Mouse (Mus musculus) neural tube, embryonic 12.5 days (tissue): ENCODE data around the gene Cdh22. TPM values are rescaled to one million over a fixed set of nuclear protein-coding genes. Genes with fewer than 3 reads are reported as not detected.
A peak's percentile ranks its signal among the peaks of the same experiment; 100 is the strongest.

Experiments used
- ATAC-seq: fragments of 200-750 bp; cut with Nextera tagmentation; 2 replicates; pipeline ENCODE4 v1.8.0; 2017; ENCODE audit warnings: low read depth, mild to moderate bottlenecking, moderate TSS enrichment, moderate library complexity; ENCODE audit not compliant: low FRiP score
- H3K27ac ChIP-seq: fragments of 300-500 bp; sonication (generic); 2 replicates; pipeline ENCODE4 v1.5.1; 2016
- H3K27me3 ChIP-seq: fragments of 300-500 bp; sonication (generic); replicated peaks from 2 replicates; pipeline ENCODE4 v1.6.1; 2016; ENCODE audit warnings: mild to moderate bottlenecking
- H3K36me3 ChIP-seq: fragments of 300-500 bp; sonication (generic); 2 replicates; pipeline ENCODE4 v1.6.1; 2016; ENCODE audit warnings: mild to moderate bottlenecking
- H3K4me1 ChIP-seq: fragments of 300-500 bp; sonication (generic); 2 replicates; pipeline ENCODE4 v1.6.1; 2016
- H3K4me2 ChIP-seq: fragments of 300-500 bp; sonication (generic); replicated peaks from 2 replicates; pipeline ENCODE4 v1.6.1; 2016; ENCODE audit warnings: mild to moderate bottlenecking
- H3K4me3 ChIP-seq: fragments of 300-500 bp; sonication (generic); 2 replicates; pipeline ENCODE4 v1.5.1; 2016
- H3K9ac ChIP-seq: fragments of 300-500 bp; sonication (generic); 2 replicates; pipeline ENCODE4 v1.6.1; 2016; ENCODE audit warnings: mild to moderate bottlenecking
- H3K9me3 ChIP-seq: fragments of 300-500 bp; sonication (generic); 2 replicates; pipeline ENCODE4 v1.6.1; 2016; ENCODE audit warnings: mild to moderate bottlenecking
- WGBS: fragments of 180-500 bp; shearing (Covaris S2); methylation state at CpG from one replicate; pipeline ENCODE4 v1.1.7; 2016; 5-methylcytosine and 5-hydroxymethylcytosine counted together
- polyA plus RNA-seq: library from polyadenylated mRNA; unstranded; fragments of >200 nt; fragmentation: Nextera tagmentation; extraction: Ambion mirVana; gene quantifications from 2 replicates; pipeline ENCODE4 v1.2.1, GENCODE M21; 2016

The Cdh22 gene
- polyA plus RNA-seq, 1 experiment from 2014 or later, result 10.4 TPM

GRCm38 (mm10) chr2:165160466-165160865 is 74.2 kb downstream of the Cdh22 start:
- no peak overlapping the region for H3K27ac ChIP-seq
- 22% methylated on average over 5 of the region's 5 CpGs for WGBS
- H3K4me1 ChIP-seq, result peaks cover 36% of the 10 kb centered on the region
- no peak overlapping the region for H3K4me3 ChIP-seq
- H3K4me2 ChIP-seq, result no peak overlapping the region
- H3K9me3 ChIP-seq, result no peaks in the 10 kb centered on the region
- peaks cover 18% of the 10 kb centered on the region for H3K27me3 ChIP-seq
- H3K36me3 ChIP-seq, result no peaks in the 10 kb centered on the region
- ATAC-seq, result no peak
- H3K9ac ChIP-seq, result no peak overlapping the region

DNA sequence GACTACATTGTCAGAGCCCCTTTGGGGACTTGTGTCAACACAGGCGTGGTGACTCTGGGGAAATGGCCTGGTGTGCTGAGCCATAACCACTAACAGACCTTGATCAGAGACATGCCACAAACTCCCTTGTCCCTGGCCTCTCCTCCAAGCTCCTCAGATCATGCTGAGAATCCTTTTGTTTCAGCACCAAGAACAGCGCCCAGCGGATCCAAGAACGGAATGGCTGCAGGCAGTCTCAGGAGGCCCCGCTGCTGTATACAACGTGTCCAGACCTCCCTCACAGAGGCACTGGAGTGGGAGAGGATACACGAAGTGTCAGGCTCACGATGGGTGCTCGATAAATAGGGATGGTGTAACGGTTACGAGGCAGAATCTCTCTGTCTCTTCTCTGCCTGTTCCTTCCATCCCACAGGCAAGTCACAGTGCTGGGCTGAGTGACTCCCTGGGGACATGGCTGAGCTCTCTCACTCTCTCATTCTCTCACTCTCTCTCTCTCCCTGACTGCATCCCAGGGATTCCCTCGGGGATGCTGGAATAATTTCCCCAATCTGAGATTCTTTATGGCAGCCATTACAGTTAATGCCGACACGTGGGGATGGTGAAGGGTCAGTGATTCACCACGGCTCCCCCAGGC is 75.5 kb downstream of the Cdh22 start:
- Histone ChIP-seq H3K36me3 (no peaks in the 10 kb centered on the region), H3K9ac (no peak overlapping the region), H3K9me3 (no peaks in the 10 kb centered on the region), H3K4me2 (no peak overlapping the region), H3K27ac (no peak overlapping the region; the same call in 1 of the 2 replicates), H3K4me3 (no peak overlapping the region), H3K27me3 (peaks cover 13% of the 10 kb centered on the region), H3K4me1 (peaks cover 32% of the 10 kb centered on the region)
- 0 out of 2 replicates have a peak, but pooled peaks have one; percentile 38 for ATAC-seq
- 12% methylated on average over 15 of the region's 15 CpGs for WGBS

DNA sequence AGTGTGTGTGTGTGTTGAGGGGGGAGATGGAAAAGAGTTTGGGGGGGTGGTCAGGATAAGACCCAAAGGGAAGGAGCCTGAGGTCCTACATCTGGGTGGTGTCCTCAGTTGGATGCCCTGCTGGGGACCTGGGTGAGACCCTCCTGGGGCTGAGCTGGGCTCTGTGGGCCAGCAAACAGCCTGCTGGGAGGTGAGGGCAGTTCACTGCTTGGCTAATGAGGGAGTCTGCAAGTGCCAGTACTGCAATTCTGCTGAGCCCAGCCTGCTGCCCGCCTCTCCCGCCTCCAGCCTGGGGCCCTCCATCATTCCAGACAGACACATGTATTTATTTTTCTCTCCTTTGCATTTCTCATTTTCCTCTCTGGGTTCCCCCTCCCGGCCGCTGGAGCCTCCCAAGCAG is 76.3 kb downstream of the Cdh22 start:
- H3K36me3 ChIP-seq, result no peaks in the 10 kb centered on the region
- H3K4me1 ChIP-seq, result peaks cover 25% of the 10 kb centered on the region
- H3K9ac ChIP-seq, result no peak overlapping the region
- H3K27ac ChIP-seq, result no peak overlapping the region
- WGBS, result 62% methylated on average over 4 of the region's 4 CpGs
- H3K9me3 ChIP-seq, result no peaks in the 10 kb centered on the region
- H3K4me3 ChIP-seq, result no peak overlapping the region
- H3K4me2 ChIP-seq, result no peak overlapping the region; the same call in 1 of the 2 replicates
- no peak for ATAC-seq
- peaks cover 15% of the 10 kb centered on the region for H3K27me3 ChIP-seq

- Histone ChIP-seq H3K9ac (no peak overlapping the region), H3K4me1 (peaks cover 25% of the 10 kb centered on the region), H3K27me3 (peaks cover 19% of the 10 kb centered on the region), H3K4me2 (no peak overlapping the region), H3K9me3 (no peaks in the 10 kb centered on the region), H3K4me3 (no peak overlapping the region), H3K36me3 (no peaks in the 10 kb centered on the region), H3K27ac (no peak overlapping the region)
- WGBS, result 52% methylated on average over 11 of the region's 11 CpGs
- ATAC-seq, result no peak
Observed at GRCm38 (mm10) chr2:165157900-165158299, 76.8 kb downstream of the Cdh22 start.

DNA sequence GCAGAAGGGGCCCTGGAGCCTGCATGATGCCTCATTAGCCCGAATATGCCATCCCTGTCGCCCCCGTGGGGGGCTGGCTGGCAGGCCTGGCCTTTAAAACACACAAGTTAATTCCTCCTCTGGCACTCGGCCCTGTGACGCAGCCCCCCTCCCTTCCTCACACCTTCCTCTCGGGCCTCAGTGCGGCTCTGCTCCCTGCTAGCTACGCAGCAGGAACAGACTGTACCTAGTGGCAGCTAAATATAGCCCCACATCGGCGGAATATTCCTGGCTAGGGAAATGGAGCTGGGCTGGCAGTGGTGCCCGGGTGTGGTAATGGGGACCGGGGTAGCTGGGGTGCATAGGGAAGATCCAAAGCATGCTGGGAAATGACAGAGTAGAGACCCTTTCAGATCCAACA is 81.6 kb downstream of the Cdh22 start:
- 45% methylated on average over 12 of the region's 12 CpGs for WGBS
- H3K9me3 ChIP-seq, result no peaks in the 10 kb centered on the region
- no peak overlapping the region for H3K9ac ChIP-seq
- no peaks in the 10 kb centered on the region for H3K36me3 ChIP-seq
- no peak overlapping the region for H3K27ac ChIP-seq
- no peak for ATAC-seq
- peaks cover 10% of the 10 kb centered on the region for H3K4me1 ChIP-seq
- no peak overlapping the region for H3K4me3 ChIP-seq
- peaks cover 19% of the 10 kb centered on the region; the same call in 1 of the 2 replicates for H3K27me3 ChIP-seq
- H3K4me2 ChIP-seq, result no peak overlapping the region

- H3K27me3 ChIP-seq, result peaks cover 13% of the 10 kb centered on the region; the same call in 1 of the 2 replicates
- ATAC-seq, result no peak
- H3K9ac ChIP-seq, result no peak overlapping the region
- no peaks in the 10 kb centered on the region for H3K36me3 ChIP-seq
- H3K9me3 ChIP-seq, result no peaks in the 10 kb centered on the region
- WGBS, result 70% methylated on average over 3 of the region's 3 CpGs
- H3K27ac ChIP-seq, result no peak overlapping the region
- H3K4me2 ChIP-seq, result no peak overlapping the region
- peaks cover 4% of the 10 kb centered on the region for H3K4me1 ChIP-seq
- no peak overlapping the region for H3K4me3 ChIP-seq
Observed at GRCm38 (mm10) chr2:165149741-165150140, 84.9 kb downstream of the Cdh22 start.

DNA sequence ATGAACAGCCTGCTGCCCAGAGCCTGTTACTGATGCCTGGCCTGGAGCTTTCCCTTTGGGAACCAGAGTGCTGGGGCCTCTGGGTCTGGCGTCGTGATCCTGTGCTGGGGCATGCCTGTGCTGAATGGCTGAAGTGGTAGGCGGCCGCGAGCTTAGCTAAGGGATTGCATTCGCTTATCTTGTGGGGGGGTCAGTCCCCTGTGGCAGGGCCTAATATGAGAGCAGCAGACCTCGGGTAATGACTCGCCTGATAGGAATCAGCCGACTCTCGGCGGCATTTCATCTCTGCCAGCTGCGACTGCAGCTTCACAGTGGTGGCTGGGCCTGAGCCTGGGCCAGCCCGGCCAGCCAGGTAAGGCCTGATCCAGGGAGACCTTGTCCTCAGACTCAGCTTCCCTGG is 88.8 kb downstream of the Cdh22 start:
- Histone ChIP-seq H3K27me3 (peaks cover 38% of the 10 kb centered on the region), H3K4me3 (no peak overlapping the region), H3K4me2 (no peak overlapping the region), H3K9me3 (no peaks in the 10 kb centered on the region), H3K36me3 (no peaks in the 10 kb centered on the region), H3K9ac (no peak overlapping the region), H3K27ac (no peak overlapping the region), H3K4me1 (peaks cover 13% of the 10 kb centered on the region)
- WGBS, result 64% methylated on average over 13 of the region's 13 CpGs
- ATAC-seq, result no peak

- Histone ChIP-seq H3K9ac (no peak overlapping the region), H3K4me1 (peaks cover 24% of the 10 kb centered on the region), H3K27me3 (peaks cover 48% of the 10 kb centered on the region), H3K9me3 (no peaks in the 10 kb centered on the region), H3K27ac (no peak overlapping the region), H3K36me3 (no peaks in the 10 kb centered on the region), H3K4me3 (no peak overlapping the region), H3K4me2 (no peak overlapping the region)
- WGBS, result 75% methylated on average over 14 of the region's 14 CpGs
- ATAC-seq, result no peak
Observed at GRCm38 (mm10) chr2:165143487-165143886, 91.2 kb downstream of the Cdh22 start.

GRCm38 (mm10) chr2:165136049-165136448 is 98.6 kb downstream of the Cdh22 start:
- Histone ChIP-seq H3K4me3 (no peak overlapping the region), H3K4me2 (peak overlapping the region; percentile 21; the same call in 1 of the 2 replicates), H3K27ac (0 out of 2 replicates have a peak overlapping the region, but pooled peaks have one; percentile 43), H3K9me3 (no peaks in the 10 kb centered on the region), H3K27me3 (peaks cover 12% of the 10 kb centered on the region), H3K9ac (no peak overlapping the region), H3K36me3 (no peaks in the 10 kb centered on the region), H3K4me1 (peaks cover 66% of the 10 kb centered on the region)
- WGBS, result 4% methylated on average over 16 of the region's 16 CpGs
- ATAC-seq, result peak; percentile 70

DNA sequence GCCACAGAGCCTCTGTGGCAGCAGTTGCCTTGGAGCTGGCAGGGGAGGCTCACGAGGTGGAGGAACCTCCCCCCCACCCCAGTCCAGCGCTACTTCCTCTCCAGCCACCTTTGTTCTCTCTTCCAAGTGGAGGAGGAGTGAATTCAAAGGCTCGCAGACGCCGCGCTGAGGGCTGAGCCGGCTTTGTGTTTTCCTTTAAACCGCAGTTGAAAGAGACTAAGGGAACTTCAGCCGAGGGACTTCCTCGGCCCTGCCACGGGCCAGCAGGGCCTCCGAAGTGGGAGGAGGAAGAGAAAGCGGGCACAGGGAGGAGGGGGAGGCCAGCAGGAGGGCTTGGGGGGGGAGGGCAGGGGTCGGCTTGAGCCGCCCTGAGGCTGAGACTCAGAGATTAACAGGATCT is 101.1 kb downstream of the Cdh22 start:
- no peaks in the 10 kb centered on the region for H3K9me3 ChIP-seq
- H3K9ac ChIP-seq, result 0 out of 2 replicates have a peak overlapping the region, but pooled peaks have one; percentile 5
- no peak overlapping the region for H3K4me3 ChIP-seq
- ATAC-seq, result no peak
- H3K4me2 ChIP-seq, result peak overlapping the region; percentile 33
- no peaks in the 10 kb centered on the region for H3K36me3 ChIP-seq
- no peaks in the 10 kb centered on the region for H3K27me3 ChIP-seq
- H3K27ac ChIP-seq, result 0 out of 2 replicates have a peak overlapping the region, but pooled peaks have one; percentile 15
- peaks cover 69% of the 10 kb centered on the region for H3K4me1 ChIP-seq
- WGBS, result under 1% methylated on average over 15 of the region's 15 CpGs

DNA sequence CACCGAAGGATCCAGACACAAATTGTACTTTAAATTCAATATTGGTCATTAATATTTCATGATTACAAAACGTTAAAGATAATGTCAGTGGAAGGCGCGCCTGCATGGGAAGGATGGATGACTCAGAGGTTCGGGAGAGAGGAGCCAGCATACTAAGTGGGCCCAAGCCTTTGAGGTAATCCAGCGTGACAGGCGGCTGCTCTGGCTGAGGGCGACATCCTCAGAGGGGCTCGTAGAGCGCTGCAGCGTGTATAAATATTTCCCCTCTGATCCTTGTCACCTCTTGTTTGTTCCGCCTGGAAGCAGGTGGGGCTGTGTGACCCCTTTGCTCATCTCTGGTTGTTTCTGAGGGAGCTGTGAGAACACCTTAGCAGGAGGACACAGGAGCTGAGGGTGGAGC is 103.2 kb downstream of the Cdh22 start:
- H3K9ac ChIP-seq, result no peak overlapping the region
- peak overlapping the region; percentile 18; the same call in 1 of the 2 replicates for H3K4me2 ChIP-seq
- peaks cover 70% of the 10 kb centered on the region for H3K4me1 ChIP-seq
- ATAC-seq, result no peak
- no peaks in the 10 kb centered on the region for H3K36me3 ChIP-seq
- H3K27ac ChIP-seq, result no peak overlapping the region
- WGBS, result 14% methylated on average over 12 of the region's 12 CpGs
- no peak overlapping the region for H3K4me3 ChIP-seq
- no peaks in the 10 kb centered on the region for H3K27me3 ChIP-seq
- no peaks in the 10 kb centered on the region for H3K9me3 ChIP-seq

DNA sequence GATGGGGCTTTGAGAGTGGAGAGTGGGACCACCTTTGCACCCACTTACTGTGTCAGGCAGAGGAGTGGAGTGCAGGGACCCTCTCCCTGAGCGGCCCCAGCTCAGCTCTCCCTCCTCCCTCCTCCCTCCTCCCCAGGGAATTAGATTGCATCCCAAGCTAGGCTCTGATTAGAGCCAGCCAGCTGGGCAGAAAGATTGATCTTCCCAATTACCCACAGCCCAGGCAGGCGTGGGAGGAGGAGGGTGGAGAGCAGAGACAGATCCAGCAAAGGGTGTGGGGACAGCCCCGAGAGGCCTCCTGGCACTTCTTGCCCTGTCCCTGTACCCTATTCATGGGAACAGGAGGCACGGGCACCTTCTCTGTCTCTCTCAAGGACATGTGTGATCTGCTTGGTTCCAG is 105.5 kb downstream of the Cdh22 start:
- H3K4me1 ChIP-seq, result peaks cover 56% of the 10 kb centered on the region
- H3K4me3 ChIP-seq, result no peak overlapping the region
- 33% methylated on average over 4 of the region's 4 CpGs for WGBS
- no peaks in the 10 kb centered on the region for H3K36me3 ChIP-seq
- no peak for ATAC-seq
- no peak overlapping the region for H3K9ac ChIP-seq
- H3K27ac ChIP-seq, result no peak overlapping the region
- peaks cover 15% of the 10 kb centered on the region for H3K27me3 ChIP-seq
- H3K9me3 ChIP-seq, result 0 out of 2 replicates have a peak, but pooled peaks cover under 1% of the 10 kb centered on the region
- 0 out of 2 replicates have a peak overlapping the region, but pooled peaks have one; percentile 12 for H3K4me2 ChIP-seq
